Mouse (Mus musculus): ENCODE measurements around the gene Aup1. TPM values are rescaled to one million over a fixed set of nuclear protein-coding genes. Genes with fewer than 3 reads are reported as not detected.

Aup1 gene
- polyA plus RNA-seq, 1 experiment = 129 TPM

DNA sequence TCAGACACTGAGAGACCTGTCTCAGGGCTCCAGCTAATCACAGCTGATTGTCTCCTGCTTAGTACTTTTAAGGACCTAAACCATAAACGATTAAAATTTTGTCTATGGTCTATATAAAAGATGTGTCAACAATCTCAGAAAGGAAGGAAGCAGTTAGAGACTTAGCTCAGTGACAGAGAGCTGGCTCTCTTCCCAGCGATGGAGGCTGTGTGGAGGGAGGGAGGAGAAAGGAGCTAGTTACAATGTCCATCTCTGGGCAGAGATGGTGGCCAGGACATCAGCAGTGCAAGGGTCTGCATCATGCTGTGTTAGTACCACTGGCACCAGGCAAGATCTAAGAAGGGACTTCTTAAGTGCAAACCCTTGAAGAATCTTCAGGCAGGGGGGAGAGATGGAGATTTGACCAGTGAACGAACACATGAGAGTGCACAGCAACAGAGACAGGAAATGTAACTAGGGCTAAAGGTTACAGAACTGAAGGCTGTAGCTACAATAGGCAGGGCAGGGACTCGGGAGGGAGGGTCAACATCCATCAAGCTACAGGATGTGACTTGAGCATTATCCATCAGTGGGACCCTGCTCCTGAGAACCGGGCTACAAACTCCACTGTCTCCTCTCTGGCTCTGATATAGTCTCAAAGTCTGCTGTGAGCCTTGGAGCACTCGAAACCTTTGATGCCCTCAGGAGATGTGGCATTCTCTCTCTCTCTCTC, 38.3 kb downstream of the Aup1 start:
- TF ChIP-seq CTCF (IDR thresholded peaks at IDR 0.05; ENCODE audit: borderline replicate concordance, insufficient read depth, low read length) = no peak
- no peak for TF ChIP-seq POLR2A (IDR thresholded peaks at IDR 0.05; ENCODE audit: low read depth, low read length)
- no peak overlapping the region for H3K4me3 ChIP-seq (ENCODE audit: insufficient read depth, low read length)
- no peaks in the 10 kb centered on the region for H3K4me1 ChIP-seq (ENCODE audit: control insufficient read depth, insufficient read depth, low read length)
- no peak overlapping the region for H3K27ac ChIP-seq (ENCODE audit: insufficient read depth, low read length)

DNA sequence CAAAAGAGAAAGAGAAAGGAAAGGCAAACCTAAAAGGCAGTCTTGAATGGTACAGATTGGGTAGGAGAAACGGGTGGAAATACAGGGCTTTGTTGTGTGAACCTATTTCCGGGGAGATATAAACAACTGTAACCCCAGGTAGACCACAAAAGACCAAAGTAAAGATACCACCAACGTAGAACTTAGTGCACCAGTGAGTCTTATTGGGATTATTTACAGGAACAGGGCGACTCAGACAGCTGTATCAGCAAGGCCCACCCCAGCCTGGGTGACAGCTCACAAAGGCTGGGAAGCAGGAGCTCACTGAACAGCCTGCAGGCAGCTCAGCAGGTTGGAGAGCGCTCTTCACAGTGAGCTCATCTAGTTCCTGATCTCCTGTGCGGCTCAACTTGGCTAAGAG, 41.6 kb downstream of the Aup1 start:
- TF ChIP-seq CTCF (IDR thresholded peaks at IDR 0.05; ENCODE audit: borderline replicate concordance, insufficient read depth, low read length) = no peak
- TF ChIP-seq POLR2A (IDR thresholded peaks at IDR 0.05; ENCODE audit: low read depth, low read length) = no peak
- H3K4me3 ChIP-seq (ENCODE audit: insufficient read depth, low read length) = no peak overlapping the region
- H3K4me1 ChIP-seq (ENCODE audit: control insufficient read depth, insufficient read depth, low read length) = no peaks in the 10 kb centered on the region
- no peak overlapping the region for H3K27ac ChIP-seq (ENCODE audit: insufficient read depth, low read length)

DNA sequence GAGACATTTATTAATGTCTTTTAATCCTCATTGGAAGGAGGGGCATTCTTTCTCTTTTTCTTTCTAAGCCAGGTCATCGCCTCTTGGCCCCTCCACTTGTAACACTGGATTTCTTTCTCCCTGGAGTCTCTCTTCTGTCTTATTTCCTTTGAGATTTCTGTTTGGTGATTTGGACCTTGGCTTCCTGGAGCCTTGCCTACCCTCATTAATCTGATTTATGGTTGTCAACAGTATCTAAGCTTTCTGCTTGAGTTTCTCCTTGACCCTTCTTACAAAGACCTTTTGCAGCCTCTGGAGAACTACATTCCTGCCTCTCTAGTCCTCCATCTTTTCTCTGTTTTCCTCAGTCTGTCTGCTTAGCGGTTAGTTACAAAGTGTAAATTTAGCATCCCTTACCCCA, 44.1 kb downstream of the Aup1 start:
- TF ChIP-seq POLR2A (IDR thresholded peaks at IDR 0.05; ENCODE audit: low read depth, low read length) = no peak
- TF ChIP-seq CTCF (IDR thresholded peaks at IDR 0.05; ENCODE audit: borderline replicate concordance, insufficient read depth, low read length) = no peak

DNA sequence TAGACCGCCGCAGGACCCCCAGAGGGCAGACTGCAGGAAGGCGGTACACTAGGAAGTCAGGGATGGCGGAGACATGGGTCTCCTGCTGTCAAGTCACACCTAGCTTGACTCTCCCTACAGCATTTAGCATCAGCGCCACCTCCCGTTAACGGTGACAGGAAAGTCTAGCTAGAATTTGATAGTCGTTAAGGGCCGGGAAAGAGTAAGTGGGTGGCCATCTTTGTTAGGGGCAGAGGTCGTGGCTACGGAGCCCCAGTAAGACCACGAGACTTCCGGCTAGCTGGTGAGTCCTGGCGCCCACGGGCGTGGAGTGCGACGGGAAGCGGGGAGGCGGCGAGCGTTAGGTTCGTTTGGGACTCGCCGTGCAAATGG, 47.0 kb downstream of the Aup1 start, which contains the start of the genes Ccdc142 and Gm42688:
Gene Ccdc142, plus strand, starts transcription at position 286 of the 372 bp plus-strand sequence.
Gene Gm42688, plus strand, starts transcription at position 302 of the 372 bp plus-strand sequence.
- Histone ChIP-seq H3K4me3 (ENCODE audit: insufficient read depth, low read length) (peak within 1 kb of the TSS; percentile 56), H3K27ac (ENCODE audit: insufficient read depth, low read length) (no peak within 1 kb of the TSS), H3K4me1 (ENCODE audit: control insufficient read depth, insufficient read depth, low read length) (no peaks in the 10 kb centered on the region)
- peak; percentile 77 for TF ChIP-seq POLR2A (IDR thresholded peaks at IDR 0.05; ENCODE audit: low read depth, low read length)
- TF ChIP-seq CTCF (IDR thresholded peaks at IDR 0.05; ENCODE audit: borderline replicate concordance, insufficient read depth, low read length) = peak; percentile 47; the same call in 1 of the 2 replicates

More for the DNA sequence above, 44.1 kb downstream of the Aup1 start:
- no peak overlapping the region for H3K4me3 ChIP-seq (ENCODE audit: insufficient read depth, low read length)
- H3K27ac ChIP-seq (ENCODE audit: insufficient read depth, low read length) = no peak overlapping the region
- no peaks in the 10 kb centered on the region for H3K4me1 ChIP-seq (ENCODE audit: control insufficient read depth, insufficient read depth, low read length)

DNA sequence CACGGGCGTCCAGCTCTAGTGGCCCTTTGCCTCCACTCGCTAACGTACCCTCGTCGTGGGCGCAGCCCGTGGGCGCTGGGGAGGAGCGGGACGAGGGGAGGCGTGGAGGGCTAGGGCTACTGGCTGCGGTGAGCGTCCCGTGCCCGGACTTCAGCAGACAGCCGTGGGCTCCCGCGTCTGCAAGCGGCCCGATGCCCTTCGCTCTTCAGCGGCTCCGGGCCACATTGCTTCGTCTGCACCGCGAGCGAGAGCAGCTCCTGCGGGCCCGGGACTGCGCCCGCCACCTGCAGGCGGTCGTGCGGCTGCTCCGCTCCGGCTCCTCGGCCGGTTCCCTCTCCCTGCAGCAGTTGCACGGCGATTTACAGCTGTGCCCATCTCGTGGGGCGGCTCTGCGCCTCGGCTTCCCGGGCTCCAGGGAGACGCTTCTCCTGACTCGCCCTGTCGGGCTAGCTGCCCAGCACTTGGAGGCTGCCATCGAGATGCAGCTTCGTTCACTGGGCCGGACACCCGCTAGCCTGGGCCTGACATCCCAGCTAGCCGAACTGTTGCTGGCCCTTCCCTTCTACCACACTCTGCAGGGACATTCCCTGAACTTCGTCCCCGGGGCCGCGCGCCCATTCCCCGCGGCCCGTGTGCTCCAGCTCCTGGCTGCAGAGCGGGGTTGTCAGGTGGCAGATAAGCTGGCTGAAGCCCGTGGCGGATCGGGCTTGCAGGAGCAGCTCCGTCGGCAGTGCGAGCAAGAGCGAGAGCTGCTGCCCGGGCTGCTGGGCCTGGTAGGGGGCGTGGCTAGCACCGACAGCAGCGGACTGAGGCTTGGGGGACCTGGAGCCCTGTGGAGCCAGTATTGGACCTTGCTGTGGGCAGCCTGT, 47.6 kb downstream of the Aup1 start:
- H3K27ac ChIP-seq (ENCODE audit: insufficient read depth, low read length) = no peak overlapping the region
- no peaks in the 10 kb centered on the region for H3K4me1 ChIP-seq (ENCODE audit: control insufficient read depth, insufficient read depth, low read length)
- TF ChIP-seq POLR2A (IDR thresholded peaks at IDR 0.05; ENCODE audit: low read depth, low read length) (peak; percentile 44), CTCF (IDR thresholded peaks at IDR 0.05; ENCODE audit: borderline replicate concordance, insufficient read depth, low read length) (0 out of 2 replicates have a peak, but pooled peaks have one; percentile 7)
- H3K4me3 ChIP-seq (ENCODE audit: insufficient read depth, low read length) = peak overlapping the region; percentile 56

DNA sequence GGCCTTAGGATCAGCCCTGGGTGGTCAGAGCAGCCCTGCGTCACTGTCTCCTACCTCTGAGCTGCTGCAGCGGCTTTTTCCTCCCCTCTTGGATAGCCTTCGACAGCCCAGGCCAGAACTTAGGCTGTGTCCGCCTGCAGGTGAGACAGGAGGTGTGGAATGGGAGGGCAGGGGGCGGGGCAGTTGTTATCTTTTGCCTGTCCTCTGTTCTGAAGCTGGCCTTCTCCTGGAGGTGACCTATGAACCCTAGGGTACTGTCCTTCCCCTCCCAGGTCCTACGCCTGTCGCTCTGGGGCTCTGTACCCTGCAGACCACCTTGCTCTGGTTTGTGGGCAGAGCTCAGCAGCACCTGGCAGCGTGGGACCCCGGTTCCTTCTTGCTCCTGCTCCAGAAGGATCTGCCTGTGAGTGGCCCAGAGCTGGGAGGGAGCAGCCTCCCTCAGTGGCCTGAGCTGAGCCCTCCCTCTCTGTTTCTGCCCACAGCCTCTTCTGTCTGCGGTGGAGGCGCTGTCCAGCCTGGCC, 48.9 kb downstream of the Aup1 start:
- Histone ChIP-seq H3K4me3 (ENCODE audit: insufficient read depth, low read length) (no peak overlapping the region), H3K27ac (ENCODE audit: insufficient read depth, low read length) (no peak overlapping the region), H3K4me1 (ENCODE audit: control insufficient read depth, insufficient read depth, low read length) (no peaks in the 10 kb centered on the region)
- TF ChIP-seq POLR2A (IDR thresholded peaks at IDR 0.05; ENCODE audit: low read depth, low read length) (no peak), CTCF (IDR thresholded peaks at IDR 0.05; ENCODE audit: borderline replicate concordance, insufficient read depth, low read length) (no peak)

DNA sequence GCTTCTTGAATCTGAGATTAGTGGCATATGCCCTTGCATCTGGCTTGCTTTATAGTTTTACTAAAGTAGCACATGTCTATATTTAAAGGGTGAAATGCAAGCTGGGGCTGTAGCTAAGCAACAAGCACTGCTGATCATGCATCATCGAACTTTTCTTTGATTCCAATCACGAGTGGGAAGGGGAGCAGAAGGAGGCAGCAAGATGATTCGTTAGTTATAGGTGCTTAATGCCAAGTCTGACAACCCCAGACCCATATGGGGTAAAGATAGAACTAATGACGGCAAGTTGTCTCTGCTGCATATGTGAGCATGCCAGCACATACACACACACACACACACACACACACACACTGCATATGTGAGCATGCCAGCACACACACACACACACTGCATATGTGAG, 49.8 kb downstream of the Aup1 start:
- no peak for TF ChIP-seq CTCF (IDR thresholded peaks at IDR 0.05; ENCODE audit: borderline replicate concordance, insufficient read depth, low read length)
- TF ChIP-seq POLR2A (IDR thresholded peaks at IDR 0.05; ENCODE audit: low read depth, low read length) = 0 out of 2 replicates have a peak, but pooled peaks have one; percentile 5
- H3K27ac ChIP-seq (ENCODE audit: insufficient read depth, low read length) = no peak overlapping the region
- no peak overlapping the region for H3K4me3 ChIP-seq (ENCODE audit: insufficient read depth, low read length)
- H3K4me1 ChIP-seq (ENCODE audit: control insufficient read depth, insufficient read depth, low read length) = no peaks in the 10 kb centered on the region

Other genes with a start within 250 kb of the Aup1 start
- 1.3 and 2.7 TPM in 2 replicates for gene Sema4f, start 114.8 kb upstream of the Aup1 start, polyA plus RNA-seq (2011; ENCODE audit: insufficient read length, low read depth, missing spikeins)
- gene M1ap, start 107.6 kb upstream of the Aup1 start, polyA plus RNA-seq (2011; ENCODE audit: insufficient read length, low read depth, missing spikeins) = 0.78 TPM in 1 of 2 replicates, not detected in the other
- gene Dok1, start 21.1 kb upstream of the Aup1 start, polyA plus RNA-seq (2011; ENCODE audit: insufficient read length, low read depth, missing spikeins) = 37.9 and 56.4 TPM in 2 replicates
- gene Loxl3, start 20.3 kb upstream of the Aup1 start, polyA plus RNA-seq (2011; ENCODE audit: insufficient read length, low read depth, missing spikeins) = 124 and 241 TPM in 2 replicates
- gene Htra2, start 752 bp downstream of the Aup1 start, polyA plus RNA-seq (2011; ENCODE audit: insufficient read length, low read depth, missing spikeins) = 56.3 and 60.8 TPM in 2 replicates
- 0.25 and 0.84 TPM in 2 replicates for gene Dqx1, start 3.3 kb downstream of the Aup1 start, polyA plus RNA-seq (2011; ENCODE audit: insufficient read length, low read depth, missing spikeins)
- gene Tlx2, start 15.8 kb downstream of the Aup1 start, polyA plus RNA-seq (2011; ENCODE audit: insufficient read length, low read depth, missing spikeins) = not detected in 2 replicates
- gene Pcgf1, start 23.3 kb downstream of the Aup1 start, polyA plus RNA-seq (2011; ENCODE audit: insufficient read length, low read depth, missing spikeins) = 12.1 and 15.2 TPM in 2 replicates
- not detected in 2 replicates for gene Lbx2, start 31.8 kb downstream of the Aup1 start, polyA plus RNA-seq (2011; ENCODE audit: insufficient read length, low read depth, missing spikeins)
- gene Ccdc142, start 47.1 kb downstream of the Aup1 start, polyA plus RNA-seq (2011; ENCODE audit: insufficient read length, low read depth, missing spikeins) = 0.60 TPM in 1 of 2 replicates, not detected in the other
- gene Gm42688, start 47.1 kb downstream of the Aup1 start, polyA plus RNA-seq (2011; ENCODE audit: insufficient read length, low read depth, missing spikeins) = 1.2 and 1.9 TPM in 2 replicates
- gene Mrpl53, start 54.5 kb downstream of the Aup1 start, polyA plus RNA-seq (2011; ENCODE audit: insufficient read length, low read depth, missing spikeins) = 41.9 and 42.7 TPM in 2 replicates
- 28.0 TPM in 2 replicates for gene Mogs, start 61.0 kb downstream of the Aup1 start, polyA plus RNA-seq (2011; ENCODE audit: insufficient read length, low read depth, missing spikeins)
- 37.3 and 44.5 TPM in 2 replicates for gene Wbp1, start 67.0 kb downstream of the Aup1 start, polyA plus RNA-seq (2011; ENCODE audit: insufficient read length, low read depth, missing spikeins)
- gene Ino80b, start 70.9 kb downstream of the Aup1 start, polyA plus RNA-seq (2011; ENCODE audit: insufficient read length, low read depth, missing spikeins) = 6.6 and 7.4 TPM in 2 replicates
- gene Rtkn, start 80.9 kb downstream of the Aup1 start, polyA plus RNA-seq (2011; ENCODE audit: insufficient read length, low read depth, missing spikeins) = 13.4 and 15.4 TPM in 2 replicates
- gene Wdr54, start 101.9 kb downstream of the Aup1 start, polyA plus RNA-seq (2011; ENCODE audit: insufficient read length, low read depth, missing spikeins) = 5.4 TPM in 2 replicates
- gene 1700003E16Rik, start 101.9 kb downstream of the Aup1 start, polyA plus RNA-seq (2011; ENCODE audit: insufficient read length, low read depth, missing spikeins) = 0.51 and 0.70 TPM in 2 replicates
- 92.5 and 98.8 TPM in 2 replicates for gene Dctn1, start 111.4 kb downstream of the Aup1 start, polyA plus RNA-seq (2011; ENCODE audit: insufficient read length, low read depth, missing spikeins)
- gene Slc4a5, start 165.3 kb downstream of the Aup1 start, polyA plus RNA-seq (2011; ENCODE audit: insufficient read length, low read depth, missing spikeins) = not detected in 2 replicates

Measured in embryonic fibroblast, embryonic 13.5 days (primary cell).